Mouse (Mus musculus) stomach, embryonic 14.5 days (tissue): ENCODE data around the gene Coro1b. TPM values are rescaled to one million over a fixed set of nuclear protein-coding genes. Genes with fewer than 3 reads are reported as not detected.

Experiments used
- ATAC-seq: fragments of 200-750 bp; cut with Nextera tagmentation; 2 replicates; pipeline ENCODE4 v1.8.0; 2017; ENCODE audit warnings: low read depth, moderate TSS enrichment; ENCODE audit not compliant: insufficient number of reproducible peaks, insufficient read depth, low FRiP score
- H3K27ac ChIP-seq: fragments of 300-500 bp; sonication (generic); 2 replicates; pipeline ENCODE4 v1.5.1; 2014; ENCODE audit warnings: mild to moderate bottlenecking, low read length, moderate library complexity, mixed read lengths
- H3K27me3 ChIP-seq: fragments of 300-500 bp; sonication (generic); 2 replicates; pipeline ENCODE4 v1.6.1; 2014; ENCODE audit warnings: low read length, control low read depth, mixed read lengths; ENCODE audit not compliant: control insufficient read depth, insufficient read depth
- H3K36me3 ChIP-seq: fragments of 300-500 bp; sonication (generic); 2 replicates; pipeline ENCODE4 v1.6.1; 2014; ENCODE audit warnings: mild to moderate bottlenecking, control low read depth, low read length, moderate library complexity, mixed read lengths; ENCODE audit not compliant: control insufficient read depth, insufficient read depth
- H3K4me1 ChIP-seq: fragments of 300-500 bp; sonication (generic); 2 replicates; pipeline ENCODE4 v1.6.1; 2014; ENCODE audit warnings: low read length, control low read depth, mixed read lengths; ENCODE audit not compliant: control insufficient read depth, insufficient read depth
- H3K4me2 ChIP-seq: fragments of 300-500 bp; sonication (generic); replicated peaks from 2 replicates; pipeline ENCODE4 v1.6.1; 2014; ENCODE audit warnings: low read depth, low read length, control low read depth
- H3K4me3 ChIP-seq: fragments of 300-500 bp; sonication (generic); 2 replicates; pipeline ENCODE4 v1.5.1; 2014; ENCODE audit warnings: low read depth, low read length, control low read depth
- H3K9ac ChIP-seq: fragments of 300-500 bp; sonication (generic); replicated peaks from 2 replicates; pipeline ENCODE4 v1.6.1; 2014; ENCODE audit warnings: low read depth, mild to moderate bottlenecking, control low read depth, low read length, moderate library complexity, mixed read lengths
- H3K9me3 ChIP-seq: fragments of 300-500 bp; sonication (generic); 2 replicates; pipeline ENCODE4 v1.6.1; 2016; ENCODE audit warnings: low read depth, low read length, control low read depth; ENCODE audit not compliant: control insufficient read depth
- WGBS: fragments of 180-500 bp; shearing (Covaris S2); extraction: QIAGEN DNeasy Blood & Tissue Kit; methylation state at CpG from one replicate; pipeline ENCODE4 v1.1.7; 2014; 5-methylcytosine and 5-hydroxymethylcytosine counted together
- polyA plus RNA-seq: library from polyadenylated mRNA; unstranded; fragments of >200 nt; fragmentation: Nextera tagmentation; extraction: Ambion mirVana; gene quantifications from 2 replicates; pipeline ENCODE4 v1.2.1, GENCODE M21; 2014

Coro1b gene
- polyA plus RNA-seq, 1 experiment from 2014 or later = 149 TPM

- no peak overlapping the region for H3K9ac ChIP-seq
- H3K27me3 ChIP-seq = no peaks in the 10 kb centered on the region
- no peak overlapping the region for H3K4me3 ChIP-seq
- no peaks in the 10 kb centered on the region for H3K9me3 ChIP-seq
- 73% methylated on average over 3 of the region's 3 CpGs for WGBS
- H3K4me2 ChIP-seq = no peak overlapping the region
- ATAC-seq = no peak
- peaks cover 34% of the 10 kb centered on the region for H3K4me1 ChIP-seq
- H3K27ac ChIP-seq = no peak overlapping the region
- H3K36me3 ChIP-seq = peaks cover 65% of the 10 kb centered on the region
Observed at GRCm38 (mm10) chr19:4197180-4197579, 48.8 kb downstream of the Coro1b start.

- peaks cover 31% of the 10 kb centered on the region for H3K36me3 ChIP-seq
- peaks cover 19% of the 10 kb centered on the region; the same call in 1 of the 2 replicates for H3K4me1 ChIP-seq
- peak within 1 kb of the TSS; percentile 69 for H3K27ac ChIP-seq
- peak within 1 kb of the TSS; percentile 75 for H3K4me2 ChIP-seq
- peak within 1 kb of the TSS; percentile 75 for H3K4me3 ChIP-seq
- under 1% methylated on average over 34 of the region's 34 CpGs for WGBS
- no peaks in the 10 kb centered on the region for H3K27me3 ChIP-seq
- no peaks in the 10 kb centered on the region for H3K9me3 ChIP-seq
- ATAC-seq = peak; percentile 86
- peak within 1 kb of the TSS; percentile 69 for H3K9ac ChIP-seq
Observed at GRCm38 (mm10) chr19:4201291-4201909, 53.0 kb downstream of the Coro1b start, which contains the start of gene Rad9a. Gene Rad9a, minus strand, starts transcription at chr19:4201662.

DNA sequence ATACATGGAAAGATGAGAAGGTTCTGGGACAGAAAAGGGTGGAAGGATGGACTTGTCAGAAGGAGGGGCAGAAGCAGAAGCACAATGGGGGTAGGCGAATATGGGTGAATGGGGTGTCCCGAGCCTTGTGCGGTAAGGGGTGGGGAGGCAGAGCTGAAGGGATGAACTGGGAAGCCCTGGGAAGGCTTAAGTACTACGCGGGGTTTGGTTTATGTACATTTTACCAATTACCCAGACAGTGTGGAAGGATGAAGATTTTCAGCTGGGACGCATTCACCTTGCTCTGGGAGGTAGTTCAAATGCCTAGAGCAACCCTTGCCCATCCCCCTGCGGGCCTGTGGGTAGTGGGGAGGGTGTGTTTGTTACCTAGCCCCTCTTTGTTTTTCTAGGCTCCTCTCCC lies 53.7 kb downstream of the Coro1b start:
- Histone ChIP-seq H3K4me3 (peak overlapping the region; percentile 75), H3K27ac (no peak overlapping the region), H3K9me3 (no peaks in the 10 kb centered on the region), H3K4me1 (peaks cover 14% of the 10 kb centered on the region; the same call in 1 of the 2 replicates), H3K36me3 (peaks cover 24% of the 10 kb centered on the region), H3K4me2 (peak overlapping the region; percentile 75), H3K27me3 (no peaks in the 10 kb centered on the region), H3K9ac (peak overlapping the region; percentile 69; the same call in 1 of the 2 replicates)
- ATAC-seq = no peak
- 23% methylated on average over 7 of the region's 7 CpGs for WGBS

DNA sequence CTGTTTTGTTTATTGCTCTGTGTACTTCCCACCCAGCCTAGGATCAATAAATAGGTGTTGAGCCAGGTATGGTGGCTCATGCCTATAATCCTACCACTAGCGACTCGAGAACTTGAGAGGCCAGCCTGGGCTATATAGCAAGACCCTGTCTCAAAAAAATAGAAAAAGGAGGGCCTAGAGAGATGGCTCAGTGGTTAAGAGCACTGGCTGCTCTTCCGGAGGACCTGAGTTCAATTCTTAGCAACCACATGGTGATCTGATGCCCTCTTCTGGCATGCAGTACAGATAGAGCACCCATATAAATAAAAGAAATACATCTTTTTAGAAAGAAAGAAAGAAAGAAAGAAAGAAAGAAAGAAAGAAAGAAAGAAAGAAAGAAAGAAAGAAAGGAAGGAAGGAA lies 54.7 kb downstream of the Coro1b start:
- peaks cover 14% of the 10 kb centered on the region; the same call in 1 of the 2 replicates for H3K4me1 ChIP-seq
- no peaks in the 10 kb centered on the region for H3K9me3 ChIP-seq
- no peaks in the 10 kb centered on the region for H3K27me3 ChIP-seq
- 61% methylated on average over 3 of the region's 3 CpGs for WGBS
- H3K4me3 ChIP-seq = no peak overlapping the region
- ATAC-seq = no peak
- no peak overlapping the region for H3K9ac ChIP-seq
- no peak overlapping the region for H3K27ac ChIP-seq
- H3K4me2 ChIP-seq = no peak overlapping the region
- H3K36me3 ChIP-seq = peaks cover 20% of the 10 kb centered on the region

Other genes starting within 250 kb of the Coro1b start
- 28.4 and 30.9 TPM in 2 replicates for gene Tcirg1, start 241.5 kb upstream of the Coro1b start, polyA plus RNA-seq
- gene Ndufs8, start 235.8 kb upstream of the Coro1b start, polyA plus RNA-seq = 320 and 361 TPM in 2 replicates
- 1.2 and 2.4 TPM in 2 replicates for gene Aldh3b1, start 218.8 kb upstream of the Coro1b start, polyA plus RNA-seq
- 13.1 and 15.4 TPM in 2 replicates for gene Unc93b1, start 213.4 kb upstream of the Coro1b start, polyA plus RNA-seq
- gene Aldh3b3, start 190.0 kb upstream of the Coro1b start, polyA plus RNA-seq = 0.09 TPM in 1 of 2 replicates, not detected in the other
- 11.7 and 14.4 TPM in 2 replicates for gene Aldh3b2, start 176.3 kb upstream of the Coro1b start, polyA plus RNA-seq
- gene Acy3, start 162.0 kb upstream of the Coro1b start, polyA plus RNA-seq = 7.8 and 8.8 TPM in 2 replicates
- not detected in 2 replicates for gene Tbx10, start 155.9 kb upstream of the Coro1b start, polyA plus RNA-seq
- 30.9 and 42.2 TPM in 2 replicates for gene Nudt8, start 148.0 kb upstream of the Coro1b start, polyA plus RNA-seq
- 3.3 TPM in 2 replicates for gene Gm49405, start 148.0 kb upstream of the Coro1b start, polyA plus RNA-seq
- 4.5 TPM in 2 replicates for gene Doc2g, start 145.3 kb upstream of the Coro1b start, polyA plus RNA-seq
- gene Ndufv1, start 135.8 kb upstream of the Coro1b start, polyA plus RNA-seq = 195 and 205 TPM in 2 replicates
- 635 and 672 TPM in 2 replicates for gene Gstp1, start 110.6 kb upstream of the Coro1b start, polyA plus RNA-seq
- 10.4 and 18.0 TPM in 2 replicates for gene Gstp2, start 102.6 kb upstream of the Coro1b start, polyA plus RNA-seq
- gene Gstp3, start 89.0 kb upstream of the Coro1b start, polyA plus RNA-seq = not detected in 2 replicates
- not detected in 2 replicates for gene Cabp2, start 67.0 kb upstream of the Coro1b start, polyA plus RNA-seq
- gene Cdk2ap2, start 51.4 kb upstream of the Coro1b start, polyA plus RNA-seq = 74.1 and 91.0 TPM in 2 replicates
- 9.2 and 10.8 TPM in 2 replicates for gene Pitpnm1, start 48.6 kb upstream of the Coro1b start, polyA plus RNA-seq
- gene Aip, start 22.8 kb upstream of the Coro1b start, polyA plus RNA-seq = 95.3 and 101 TPM in 2 replicates
- not detected in 2 replicates for gene Gpr152, start 8.8 kb upstream of the Coro1b start, polyA plus RNA-seq
- not detected in 2 replicates for gene Cabp4, start 4.6 kb upstream of the Coro1b start, polyA plus RNA-seq
- gene Ptprcap, start 5.0 kb downstream of the Coro1b start, polyA plus RNA-seq = 1.9 and 2.6 TPM in 2 replicates
- gene Rps6kb2, start 14.7 kb downstream of the Coro1b start, polyA plus RNA-seq = 35.8 and 38.9 TPM in 2 replicates
- 0.90 and 1.3 TPM in 2 replicates for gene Carns1, start 26.9 kb downstream of the Coro1b start, polyA plus RNA-seq
- 1.5 and 2.5 TPM in 2 replicates for gene Tbc1d10c, start 42.7 kb downstream of the Coro1b start, polyA plus RNA-seq
- gene Ppp1ca, start 43.4 kb downstream of the Coro1b start, polyA plus RNA-seq = 759 and 780 TPM in 2 replicates
- gene Rad9a, start 53.0 kb downstream of the Coro1b start, polyA plus RNA-seq = 33.3 and 33.5 TPM in 2 replicates
- 7.3 and 8.3 TPM in 2 replicates for gene Clcf1, start 65.6 kb downstream of the Coro1b start, polyA plus RNA-seq
- gene AC109138.7, start 65.7 kb downstream of the Coro1b start, polyA plus RNA-seq = not detected in 2 replicates
- 25.5 and 26.3 TPM in 2 replicates for gene Pold4, start 83.3 kb downstream of the Coro1b start, polyA plus RNA-seq
- 26.5 and 27.9 TPM in 2 replicates for gene Ssh3, start 120.6 kb downstream of the Coro1b start, polyA plus RNA-seq
- gene Ankrd13d, start 134.5 kb downstream of the Coro1b start, polyA plus RNA-seq = 10.4 and 13.0 TPM in 2 replicates
- gene Grk2, start 157.6 kb downstream of the Coro1b start, polyA plus RNA-seq = 18.1 and 18.7 TPM in 2 replicates
- gene Kdm2a, start 249.7 kb downstream of the Coro1b start, polyA plus RNA-seq = 56.4 and 58.2 TPM in 2 replicates